ENCODE assay signal across 17 mouse cellular contexts in the genomic region with DNA sequence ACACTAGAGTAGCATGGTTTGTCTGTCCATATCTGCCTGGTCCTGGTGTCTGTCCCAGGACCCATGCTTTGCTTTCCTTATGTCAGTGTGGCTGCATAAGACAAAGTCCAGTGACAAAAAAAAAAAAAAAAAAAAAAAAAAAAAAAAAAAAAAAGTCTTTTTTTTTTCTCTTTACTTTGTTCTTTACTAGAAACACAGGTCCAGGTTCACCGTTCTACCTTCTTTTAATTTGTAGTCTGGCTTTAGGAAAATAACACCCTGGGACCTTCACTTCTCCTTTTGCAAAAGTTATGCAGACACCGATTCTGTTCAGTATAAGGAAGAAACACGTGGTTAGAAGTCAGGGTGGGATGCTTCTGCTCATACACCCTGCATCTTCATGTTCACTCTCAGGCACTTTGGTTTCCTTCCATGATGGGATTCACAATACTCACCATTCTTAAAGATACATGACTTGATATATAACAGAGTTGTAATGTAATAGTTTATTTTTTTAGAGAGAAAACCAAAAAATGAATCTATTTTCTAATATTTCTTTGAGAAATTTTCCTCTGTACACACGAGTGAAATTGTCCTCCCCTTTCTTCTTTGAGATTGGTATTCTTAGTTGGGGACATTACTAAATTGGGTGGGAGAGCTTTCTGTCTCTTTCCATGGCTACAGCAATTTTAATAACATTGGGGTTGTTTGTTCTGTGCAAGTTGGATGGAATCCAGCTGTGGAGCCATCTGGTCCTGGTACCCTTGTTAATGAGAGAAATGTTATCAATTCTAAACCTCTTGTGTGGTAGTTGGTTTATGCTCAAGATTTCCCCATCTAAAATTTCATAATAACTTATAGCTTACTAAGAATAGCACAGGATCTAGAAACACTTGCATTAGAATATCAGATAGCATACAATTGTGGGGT. TPM values are rescaled to one million over a fixed set of nuclear protein-coding genes. Genes with fewer than 3 reads are reported as not detected.
DNase-seq lines count a peak whose midpoint lies in the region; ATAC-seq and TF ChIP-seq lines count a peak whose summit lies in the region.
"Had no signal": no experiment of that assay in that cellular context is flagged by ENCODE, and none has a peak within 500 bp of the region (broad histone marks: within the 10 kb centered on the region; RNA-seq: fewer than 3 reads in every experiment).

No protein-coding gene starts in this region.

- TF ChIP-seq CTCF in hindbrain, postnatal 0 days (IDR thresholded peaks at IDR 0.05; ENCODE audit: low read depth), result no peak
- TF ChIP-seq CTCF in brain, embryonic 14.5 days (IDR thresholded peaks at IDR 0.05; ENCODE audit: borderline replicate concordance, extremely low read depth, insufficient read depth, insufficient read length), result no peak
- TF ChIP-seq CTCF in stomach, postnatal 0 days (IDR thresholded peaks at IDR 0.05; ENCODE audit: low read depth), result no peak

- H3K9ac ChIP-seq in hindbrain, postnatal 0 days (replicated peaks; ENCODE audit: low read length), result no peak overlapping the region
- H3K9ac ChIP-seq in hindbrain, embryonic 16.5 days (ENCODE audit: low read depth, low read length), result no peak overlapping the region
- H3K9ac ChIP-seq in stomach, postnatal 0 days (ENCODE audit: low read length), result no peak overlapping the region
- H3K9ac ChIP-seq: forebrain, embryonic 12.5 days; limb, embryonic 13.5 days; liver, embryonic 14.5 days had no signal

- peak; percentile 22 for DNase-seq in hindbrain, postnatal 0 days (ENCODE audit: low spot score)
- peak; percentile 58 for DNase-seq in brain, embryonic 14.5 days (ENCODE audit: low read depth)
- peak; percentile 47 for DNase-seq in layer of hippocampus, adult 9-10 months (ENCODE audit: low spot score)
- DNase-seq in splenic B cell, adult 2 months (ENCODE audit: low read depth, low spot score), result peak; percentile 55
- no peak for DNase-seq in stomach, postnatal 0 days (ENCODE audit: low spot score)
- no peak for DNase-seq in frontal cortex, postnatal 36 days (ENCODE audit: low spot score in 2 of 2)
- DNase-seq: adrenal gland, adult 8-10 months; B cell, adult 2 months; cerebellum, adult 11 months; cerebellum, postnatal 36 days; gastrocnemius, postnatal 36 days had no signal

- 68% methylated on average over 4 of the region's 4 CpGs for WGBS in hindbrain, postnatal 0 days
- WGBS in hindbrain, embryonic 16.5 days, result 73% methylated on average over 4 of the region's 4 CpGs
- 66% methylated on average over 4 of the region's 4 CpGs for WGBS in stomach, postnatal 0 days

- no peaks in the 10 kb centered on the region for H3K9me3 ChIP-seq in hindbrain, postnatal 0 days (ENCODE audit: low read length)
- no peaks in the 10 kb centered on the region for H3K9me3 ChIP-seq in hindbrain, embryonic 16.5 days (ENCODE audit: control insufficient read depth, low read length)
- H3K9me3 ChIP-seq in stomach, postnatal 0 days (ENCODE audit: control insufficient read depth, low read length), result no peaks in the 10 kb centered on the region
- H3K9me3 ChIP-seq: forebrain, embryonic 12.5 days; limb, embryonic 13.5 days; megakaryocyte, embryonic 14.5 days had no signal

- TF ChIP-seq EP300 in stomach, postnatal 0 days (optimal IDR thresholded peaks at IDR 0.05), result no peak

- no peak overlapping the region for H3K27ac ChIP-seq in hindbrain, postnatal 0 days
- no peak overlapping the region for H3K27ac ChIP-seq in hindbrain, embryonic 16.5 days (ENCODE audit: low read depth, low read length)
- H3K27ac ChIP-seq in stomach, postnatal 0 days (replicated peaks), result no peak overlapping the region
- H3K27ac ChIP-seq: forebrain, embryonic 12.5 days; limb, embryonic 13.5 days; liver, embryonic 14.5 days had no signal

- H3K27me3 ChIP-seq in hindbrain, postnatal 0 days (ENCODE audit: insufficient read depth, low read length), result no peaks in the 10 kb centered on the region
- peaks cover 2% of the 10 kb centered on the region; the same call in 1 of the 2 replicates for H3K27me3 ChIP-seq in hindbrain, embryonic 16.5 days (replicated peaks; ENCODE audit: control insufficient read depth, insufficient read depth, low read length)
- H3K27me3 ChIP-seq in splenic B cell, adult 2 months (ENCODE audit: control insufficient read depth, insufficient read depth, low read length, poor library complexity, severe bottlenecking), result no peaks in the 10 kb centered on the region
- 0 out of 2 replicates have a peak, but pooled peaks cover 4% of the 10 kb centered on the region for H3K27me3 ChIP-seq in stomach, postnatal 0 days (ENCODE audit: control insufficient read depth, insufficient read depth, low read length)

- H3K4me2 ChIP-seq in hindbrain, postnatal 0 days (ENCODE audit: low read depth, low read length), result no peak overlapping the region
- H3K4me2 ChIP-seq in hindbrain, embryonic 16.5 days (ENCODE audit: low read length), result no peak overlapping the region
- no peak overlapping the region for H3K4me2 ChIP-seq in stomach, postnatal 0 days (replicated peaks; ENCODE audit: low read depth)
- H3K4me2 ChIP-seq: forebrain, embryonic 12.5 days; limb, embryonic 13.5 days had no signal

- H3K4me3 ChIP-seq in hindbrain, postnatal 0 days (ENCODE audit: low read length), result no peak overlapping the region
- no peak overlapping the region for H3K4me3 ChIP-seq in hindbrain, embryonic 16.5 days (ENCODE audit: low read length)
- no peak overlapping the region for H3K4me3 ChIP-seq in stomach, postnatal 0 days (ENCODE audit: low read depth, low read length)
- H3K4me3 ChIP-seq: forebrain, embryonic 12.5 days; limb, embryonic 13.5 days; megakaryocyte, embryonic 14.5 days had no signal

- ATAC-seq in hindbrain, postnatal 0 days, result no peak
- ATAC-seq in hindbrain, embryonic 16.5 days, result no peak
- ATAC-seq in stomach, postnatal 0 days (ENCODE audit: low FRiP score, low TSS enrichment), result no peak
- ATAC-seq: lung, postnatal 0 days had no signal

- no peaks in the 10 kb centered on the region for H3K4me1 ChIP-seq in hindbrain, postnatal 0 days (ENCODE audit: insufficient read depth, low read length)
- no peaks in the 10 kb centered on the region for H3K4me1 ChIP-seq in hindbrain, embryonic 16.5 days (ENCODE audit: control insufficient read depth, insufficient read depth, low read depth, low read length)
- no peaks in the 10 kb centered on the region for H3K4me1 ChIP-seq in stomach, postnatal 0 days (replicated peaks; ENCODE audit: control insufficient read depth, insufficient read depth)
- H3K4me1 ChIP-seq: limb, embryonic 13.5 days had no signal

- no peaks in the 10 kb centered on the region for H3K36me3 ChIP-seq in hindbrain, postnatal 0 days (ENCODE audit: insufficient read depth, low read length)
- no peaks in the 10 kb centered on the region for H3K36me3 ChIP-seq in hindbrain, embryonic 16.5 days (ENCODE audit: control insufficient read depth, insufficient read depth, low read length)
- H3K36me3 ChIP-seq in splenic B cell, adult 2 months (ENCODE audit: control insufficient read depth, insufficient read depth, low read length, poor library complexity, severe bottlenecking), result no peaks in the 10 kb centered on the region
- no peaks in the 10 kb centered on the region for H3K36me3 ChIP-seq in stomach, postnatal 0 days (ENCODE audit: control insufficient read depth, insufficient read depth, low read length)
- H3K36me3 ChIP-seq: forebrain, embryonic 12.5 days; limb, embryonic 13.5 days had no signal

- no peak for TF ChIP-seq POLR2A in brain, embryonic 14.5 days (IDR thresholded peaks at IDR 0.05; ENCODE audit: borderline replicate concordance, extremely low read depth, insufficient read depth, insufficient read length, poor library complexity, severe bottlenecking)

RNA-seq across cellular contexts. Expression of gene Dock10, which starts 5.0 kb away (rescaled TPM):
- 14.2 and 21.6 TPM in 2 replicates for total RNA-seq in hindbrain, postnatal 0 days (2014; rRNA removed)
- polyA plus RNA-seq in hindbrain, postnatal 0 days (2015; fragmentation: Nextera tagmentation; extraction: Ambion mirVana), result 4.8 and 6.1 TPM in 2 replicates
- 5.8 and 5.9 TPM in 2 replicates for polyA plus RNA-seq in hindbrain, embryonic 16.5 days (2015; fragmentation: Nextera tagmentation; extraction: Ambion mirVana)
- 3.7 and 5.7 TPM in 2 replicates for polyA plus RNA-seq in brain, embryonic 14.5 days (2012; rRNA removed)
- polyA plus RNA-seq in stomach, postnatal 0 days (2015; fragmentation: Nextera tagmentation; extraction: Ambion mirVana), result 2.8 and 3.3 TPM in 2 replicates

Comparison
In these comparisons a context has a peak if more than half of its experiments do, and no peak if none do; other contexts are left out.
1. DNase-seq: peak in hindbrain, postnatal 0 days (single experiment), brain, embryonic 14.5 days (single experiment), layer of hippocampus, adult 9-10 months (single experiment) and splenic B cell, adult 2 months (single experiment); none in stomach, postnatal 0 days (single experiment) and frontal cortex, postnatal 36 days (0 of 2).